Mouse (Mus musculus): ENCODE measurements around the gene Igf2r. TPM values are rescaled to one million over a fixed set of nuclear protein-coding genes. Genes with fewer than 3 reads are reported as not detected.

Gene Igf2r
- polyA plus RNA-seq (2014; fragmentation: Nextera tagmentation; extraction: Ambion mirVana): 52.3 and 52.8 TPM in 2 replicates

- peak; percentile 84 for DNase-seq (ENCODE audit: low spot score)
- Histone ChIP-seq H3K4me3 (ENCODE audit: low read depth, low read length) (peak within 1 kb of the TSS; percentile 54), H3K27me3 (replicated peaks; ENCODE audit: control insufficient read depth, insufficient read depth, low read length) (no peaks in the 10 kb centered on the region), H3K4me1 (replicated peaks; ENCODE audit: control insufficient read depth, insufficient read depth, low read length) (peaks cover 27% of the 10 kb centered on the region; the same call in 1 of the 2 replicates), H3K36me3 (ENCODE audit: control insufficient read depth, insufficient read depth, low read length) (peaks cover 34% of the 10 kb centered on the region), H3K4me2 (ENCODE audit: low read length) (peak within 1 kb of the TSS; percentile 50), H3K27ac (ENCODE audit: low read depth) (peak within 1 kb of the TSS; percentile 71), H3K9ac (ENCODE audit: low read length) (peak within 1 kb of the TSS; percentile 77), H3K9me3 (ENCODE audit: control insufficient read depth, low read length) (no peaks in the 10 kb centered on the region)
- WGBS: 30% methylated on average over 66 of the region's 67 CpGs
- ATAC-seq (replicated peaks; ENCODE audit: low FRiP score, low TSS enrichment, low read depth): peak; percentile 86
Observed at GRCm38 (mm10) chr17:12769380-12769921, at the start of gene Igf2r. Igf2r (minus strand) TSS chr17:12769664.

- Histone ChIP-seq H3K9ac (ENCODE audit: low read length) (no peak overlapping the region), H3K27ac (ENCODE audit: low read depth) (no peak overlapping the region), H3K4me1 (replicated peaks; ENCODE audit: control insufficient read depth, insufficient read depth, low read length) (no peaks in the 10 kb centered on the region), H3K27me3 (replicated peaks; ENCODE audit: control insufficient read depth, insufficient read depth, low read length) (no peaks in the 10 kb centered on the region), H3K4me3 (ENCODE audit: low read depth, low read length) (no peak overlapping the region), H3K36me3 (ENCODE audit: control insufficient read depth, insufficient read depth, low read length) (peaks cover 41% of the 10 kb centered on the region), H3K9me3 (ENCODE audit: control insufficient read depth, low read length) (peaks cover 27% of the 10 kb centered on the region), H3K4me2 (ENCODE audit: low read length) (no peak overlapping the region)
- DNase-seq (ENCODE audit: low spot score): no peak
- ATAC-seq (replicated peaks; ENCODE audit: low FRiP score, low TSS enrichment, low read depth): no peak
- WGBS: 92% methylated on average over 4 of the region's 4 CpGs
Observed at GRCm38 (mm10) chr17:12815885-12816284, 46.4 kb upstream of the Igf2r start.

- DNase-seq (ENCODE audit: low spot score) (no peak), ATAC-seq (replicated peaks; ENCODE audit: low FRiP score, low TSS enrichment, low read depth) (no peak)
- Histone ChIP-seq H3K9me3 (ENCODE audit: control insufficient read depth, low read length) (peaks cover 20% of the 10 kb centered on the region), H3K27me3 (replicated peaks; ENCODE audit: control insufficient read depth, insufficient read depth, low read length) (no peaks in the 10 kb centered on the region), H3K4me2 (ENCODE audit: low read length) (no peak overlapping the region), H3K4me3 (ENCODE audit: low read depth, low read length) (no peak overlapping the region), H3K4me1 (replicated peaks; ENCODE audit: control insufficient read depth, insufficient read depth, low read length) (peaks cover 8% of the 10 kb centered on the region), H3K36me3 (ENCODE audit: control insufficient read depth, insufficient read depth, low read length) (peaks cover 34% of the 10 kb centered on the region), H3K9ac (ENCODE audit: low read length) (no peak overlapping the region), H3K27ac (ENCODE audit: low read depth) (no peak overlapping the region)
- 68% methylated on average over 3 of the region's 3 CpGs for WGBS
Observed at GRCm38 (mm10) chr17:12814502-12814901, 45.0 kb upstream of the Igf2r start.

- ATAC-seq (replicated peaks; ENCODE audit: low FRiP score, low TSS enrichment, low read depth) (0 out of 2 replicates have a peak, but pooled peaks have one; percentile 1), DNase-seq (ENCODE audit: low spot score) (no peak)
- Histone ChIP-seq H3K4me3 (ENCODE audit: low read depth, low read length) (no peak overlapping the region), H3K9me3 (ENCODE audit: control insufficient read depth, low read length) (peaks cover 5% of the 10 kb centered on the region; the same call in 1 of the 2 replicates), H3K36me3 (ENCODE audit: control insufficient read depth, insufficient read depth, low read length) (peaks cover 12% of the 10 kb centered on the region; the same call in 1 of the 2 replicates), H3K4me2 (ENCODE audit: low read length) (no peak overlapping the region), H3K27ac (ENCODE audit: low read depth) (no peak overlapping the region), H3K4me1 (replicated peaks; ENCODE audit: control insufficient read depth, insufficient read depth, low read length) (peaks cover 17% of the 10 kb centered on the region), H3K27me3 (replicated peaks; ENCODE audit: control insufficient read depth, insufficient read depth, low read length) (no peaks in the 10 kb centered on the region), H3K9ac (ENCODE audit: low read length) (no peak overlapping the region)
- WGBS: 100% methylated on average over 1 of the region's 1 CpGs
Observed at GRCm38 (mm10) chr17:12810973-12811303, 41.5 kb upstream of the Igf2r start.

GRCm38 (mm10) chr17:12810103-12810972 is 40.9 kb upstream of the Igf2r start:
- peaks cover 12% of the 10 kb centered on the region; the same call in 1 of the 2 replicates for H3K36me3 ChIP-seq (ENCODE audit: control insufficient read depth, insufficient read depth, low read length)
- DNase-seq (ENCODE audit: low spot score) (peak; percentile 90), ATAC-seq (replicated peaks; ENCODE audit: low FRiP score, low TSS enrichment, low read depth) (peak; percentile 89)
- WGBS: 14% methylated on average over 14 of the region's 14 CpGs
- no peak overlapping the region for H3K4me3 ChIP-seq (ENCODE audit: low read depth, low read length)
- no peak overlapping the region for H3K4me2 ChIP-seq (ENCODE audit: low read length)
- H3K9ac ChIP-seq (ENCODE audit: low read length): 0 out of 2 replicates have a peak overlapping the region, but pooled peaks have one; percentile 22
- H3K27me3 ChIP-seq (replicated peaks; ENCODE audit: control insufficient read depth, insufficient read depth, low read length): no peaks in the 10 kb centered on the region
- H3K4me1 ChIP-seq (replicated peaks; ENCODE audit: control insufficient read depth, insufficient read depth, low read length): peaks cover 17% of the 10 kb centered on the region
- H3K9me3 ChIP-seq (ENCODE audit: control insufficient read depth, low read length): peaks cover 5% of the 10 kb centered on the region; the same call in 1 of the 2 replicates
- H3K27ac ChIP-seq (ENCODE audit: low read depth): peak overlapping the region; percentile 82

- no peak overlapping the region for H3K4me3 ChIP-seq (ENCODE audit: low read depth, low read length)
- H3K27ac ChIP-seq (ENCODE audit: low read depth): peak overlapping the region; percentile 82
- H3K9me3 ChIP-seq (ENCODE audit: control insufficient read depth, low read length): peaks cover 5% of the 10 kb centered on the region; the same call in 1 of the 2 replicates
- no peak overlapping the region for H3K4me2 ChIP-seq (ENCODE audit: low read length)
- DNase-seq (ENCODE audit: low spot score) (no peak), ATAC-seq (replicated peaks; ENCODE audit: low FRiP score, low TSS enrichment, low read depth) (no peak)
- no peak overlapping the region for H3K9ac ChIP-seq (ENCODE audit: low read length)
- WGBS: 83% methylated on average over 6 of the region's 6 CpGs
- H3K36me3 ChIP-seq (ENCODE audit: control insufficient read depth, insufficient read depth, low read length): no peaks in the 10 kb centered on the region; the same call in 1 of the 2 replicates
- H3K27me3 ChIP-seq (replicated peaks; ENCODE audit: control insufficient read depth, insufficient read depth, low read length): no peaks in the 10 kb centered on the region
- H3K4me1 ChIP-seq (replicated peaks; ENCODE audit: control insufficient read depth, insufficient read depth, low read length): peaks cover 17% of the 10 kb centered on the region
Observed at GRCm38 (mm10) chr17:12808851-12809250, 39.4 kb upstream of the Igf2r start.

GRCm38 (mm10) chr17:12804584-12805445 is 35.4 kb upstream of the Igf2r start:
- no peaks in the 10 kb centered on the region for H3K36me3 ChIP-seq (ENCODE audit: control insufficient read depth, insufficient read depth, low read length)
- H3K9ac ChIP-seq (ENCODE audit: low read length): no peak overlapping the region
- DNase-seq (ENCODE audit: low spot score) (peak; percentile 45), ATAC-seq (replicated peaks; ENCODE audit: low FRiP score, low TSS enrichment, low read depth) (no peak)
- no peaks in the 10 kb centered on the region for H3K9me3 ChIP-seq (ENCODE audit: control insufficient read depth, low read length)
- no peak overlapping the region for H3K4me3 ChIP-seq (ENCODE audit: low read depth, low read length)
- H3K27me3 ChIP-seq (replicated peaks; ENCODE audit: control insufficient read depth, insufficient read depth, low read length): no peaks in the 10 kb centered on the region
- H3K4me2 ChIP-seq (ENCODE audit: low read length): no peak overlapping the region
- no peak overlapping the region for H3K27ac ChIP-seq (ENCODE audit: low read depth)
- H3K4me1 ChIP-seq (replicated peaks; ENCODE audit: control insufficient read depth, insufficient read depth, low read length): peaks cover 12% of the 10 kb centered on the region

GRCm38 (mm10) chr17:12801861-12802540 is 32.5 kb upstream of the Igf2r start:
- DNase-seq (ENCODE audit: low spot score) (peak; percentile 50), ATAC-seq (replicated peaks; ENCODE audit: low FRiP score, low TSS enrichment, low read depth) (no peak; the same call in 1 of the 2 replicates)
- H3K9ac ChIP-seq (ENCODE audit: low read length): no peak overlapping the region
- peaks cover 6% of the 10 kb centered on the region; the same call in 1 of the 2 replicates for H3K4me1 ChIP-seq (replicated peaks; ENCODE audit: control insufficient read depth, insufficient read depth, low read length)
- no peaks in the 10 kb centered on the region for H3K36me3 ChIP-seq (ENCODE audit: control insufficient read depth, insufficient read depth, low read length)
- 23% methylated on average over 9 of the region's 9 CpGs for WGBS
- H3K4me3 ChIP-seq (ENCODE audit: low read depth, low read length): no peak overlapping the region
- H3K9me3 ChIP-seq (ENCODE audit: control insufficient read depth, low read length): no peaks in the 10 kb centered on the region
- H3K27ac ChIP-seq (ENCODE audit: low read depth): peak overlapping the region; percentile 38; the same call in 1 of the 2 replicates
- H3K27me3 ChIP-seq (replicated peaks; ENCODE audit: control insufficient read depth, insufficient read depth, low read length): no peaks in the 10 kb centered on the region
- H3K4me2 ChIP-seq (ENCODE audit: low read length): no peak overlapping the region
